Mouse (Mus musculus): Measurements from ENCODE around the gene Capns1.

- TF ChIP-seq EP300 (IDR thresholded peaks at IDR 0.05; ENCODE audit: insufficient read depth, low read depth, low read length), result no peak
- no peak for TF ChIP-seq CTCF (IDR thresholded peaks at IDR 0.05; ENCODE audit: low read depth, low read length)
Measured at GRCm38 (mm10) chr7:30143555-30144209, 54.9 kb downstream of the Capns1 start.
